Mouse (Mus musculus) hindbrain, embryonic 11.5 days (tissue): ENCODE measurements around the gene Ankmy1. TPM values are rescaled to one million over a fixed set of nuclear protein-coding genes. Genes with fewer than 3 reads are reported as not detected.

Experiments used
- ATAC-seq: fragments of 200-750 bp; cut with Nextera tagmentation; 2 replicates; pipeline ENCODE4 v1.8.0; 2017; ENCODE audit warnings: mild to moderate bottlenecking, moderate TSS enrichment, moderate library complexity; ENCODE audit not compliant: low FRiP score
- DNase-seq: peaks from one replicate; pipeline ENCODE4 v3.0.0-alpha.2; 2015; ENCODE audit warnings: low spot score
- H3K27ac ChIP-seq: fragments of 300-500 bp; sonication (generic); 2 replicates; pipeline ENCODE4 v1.5.1; 2014; ENCODE audit warnings: mild to moderate bottlenecking, low read depth, low read length
- H3K27me3 ChIP-seq: fragments of 300-500 bp; sonication (generic); 2 replicates; pipeline ENCODE4 v1.6.1; 2014; ENCODE audit warnings: mild to moderate bottlenecking, low read length, moderate library complexity, mixed read lengths; ENCODE audit not compliant: control insufficient read depth, insufficient read depth
- H3K36me3 ChIP-seq: fragments of 300-500 bp; sonication (generic); 2 replicates; pipeline ENCODE4 v1.6.1; 2014; ENCODE audit warnings: mild to moderate bottlenecking, low read length, moderate library complexity, mixed read lengths; ENCODE audit not compliant: control insufficient read depth, insufficient read depth
- H3K4me1 ChIP-seq: fragments of 300-500 bp; sonication (generic); replicated peaks from 2 replicates; pipeline ENCODE4 v1.6.1; 2014; ENCODE audit warnings: low read length, mixed read lengths; ENCODE audit not compliant: control insufficient read depth, insufficient read depth
- H3K4me2 ChIP-seq: fragments of 300-500 bp; sonication (generic); replicated peaks from 2 replicates; pipeline ENCODE4 v1.6.1; 2014; ENCODE audit warnings: mild to moderate bottlenecking, low read depth, low read length
- H3K4me3 ChIP-seq: fragments of 300-500 bp; sonication (generic); 2 replicates; pipeline ENCODE4 v1.5.1; 2014; ENCODE audit warnings: low read depth, low read length
- H3K9ac ChIP-seq: fragments of 300-500 bp; sonication (generic); 2 replicates; pipeline ENCODE4 v1.6.1; 2014; ENCODE audit warnings: low read depth, low read length
- H3K9me3 ChIP-seq: fragments of 300-500 bp; sonication (generic); 2 replicates; pipeline ENCODE4 v1.6.1; 2016; ENCODE audit warnings: low read length; ENCODE audit not compliant: control insufficient read depth
- WGBS: fragments of 180-500 bp; shearing (Covaris S2); extraction: QIAGEN DNeasy Blood & Tissue Kit; methylation state at CpG from one replicate; pipeline ENCODE4 v1.1.7; 2014; 5-methylcytosine and 5-hydroxymethylcytosine counted together
- polyA plus RNA-seq: library from polyadenylated mRNA; unstranded; fragments of >200 nt; fragmentation: Nextera tagmentation; extraction: Ambion mirVana; gene quantifications from 2 replicates; pipeline ENCODE4 v1.2.1, GENCODE M21; 2014

Gene Ankmy1
- polyA plus RNA-seq: 0.35 and 0.80 TPM in 2 replicates

DNA sequence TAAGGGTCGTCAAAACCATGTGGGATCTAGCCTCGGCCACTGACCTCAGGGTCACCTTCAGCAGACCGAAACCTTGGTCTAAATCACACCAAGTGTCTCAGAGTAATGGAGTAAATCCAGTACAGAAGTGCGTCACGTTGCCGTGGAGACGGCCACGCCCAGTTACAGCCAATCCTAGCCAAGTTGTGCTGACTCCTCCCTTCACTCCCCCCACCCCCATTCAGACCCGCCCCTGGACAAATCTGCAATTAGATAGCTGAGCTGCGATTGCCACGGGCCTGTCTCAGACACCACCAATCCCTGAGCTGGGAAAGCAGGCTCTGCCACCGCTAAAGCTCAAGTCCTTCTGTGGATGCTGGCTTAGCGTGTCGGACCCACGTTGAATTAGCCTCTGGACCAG is at the start of gene Ankmy1:
Ankmy1 (minus strand) TSS at position 121 of the 400 bp plus-strand sequence.
- WGBS: 3% methylated on average over 15 of the region's 15 CpGs
- Histone ChIP-seq H3K27ac (no peak within 1 kb of the TSS), H3K4me3 (peak within 1 kb of the TSS; percentile 21), H3K9me3 (no peaks in the 10 kb centered on the region), H3K4me2 (peak within 1 kb of the TSS; percentile 39), H3K27me3 (peaks cover 2% of the 10 kb centered on the region; the same call in 1 of the 2 replicates), H3K36me3 (no peaks in the 10 kb centered on the region), H3K4me1 (peaks cover 3% of the 10 kb centered on the region; the same call in 1 of the 2 replicates), H3K9ac (no peak within 1 kb of the TSS)
- DNase-seq (peak; percentile 81), ATAC-seq (peak; percentile 55)

DNA sequence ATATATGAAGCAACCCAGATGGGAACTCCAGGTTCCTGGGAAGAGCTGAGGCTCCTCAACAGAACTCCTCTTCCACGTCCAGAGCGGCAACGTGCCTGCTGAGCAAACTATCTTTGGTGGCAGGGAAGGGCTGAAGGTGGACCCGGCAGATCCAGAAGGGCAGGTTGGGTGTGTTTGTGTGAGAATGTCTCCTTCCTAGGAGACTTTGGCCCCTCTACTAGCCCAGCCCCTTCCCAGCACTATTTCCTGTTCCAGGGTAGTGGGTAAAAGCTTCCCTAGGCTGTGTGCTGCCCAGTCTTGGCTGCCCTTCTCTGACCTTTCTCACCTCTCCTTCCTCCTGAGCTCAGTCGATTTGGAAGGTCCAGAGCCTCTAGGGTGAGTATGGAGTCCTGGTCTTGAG is 47.9 kb upstream of the Ankmy1 start, which contains the start of gene Gpr35:
Gpr35 (plus strand) TSS at position 259 of the 400 bp plus-strand sequence.
- H3K4me1 ChIP-seq: no peaks in the 10 kb centered on the region
- no peak within 1 kb of the TSS for H3K4me3 ChIP-seq
- H3K27me3 ChIP-seq: no peaks in the 10 kb centered on the region
- no peak within 1 kb of the TSS for H3K4me2 ChIP-seq
- H3K9me3 ChIP-seq: no peaks in the 10 kb centered on the region
- DNase-seq: no peak
- no peak for ATAC-seq
- H3K36me3 ChIP-seq: no peaks in the 10 kb centered on the region
- no peak within 1 kb of the TSS for H3K9ac ChIP-seq
- 78% methylated on average over 5 of the region's 5 CpGs for WGBS
- no peak within 1 kb of the TSS for H3K27ac ChIP-seq

DNA sequence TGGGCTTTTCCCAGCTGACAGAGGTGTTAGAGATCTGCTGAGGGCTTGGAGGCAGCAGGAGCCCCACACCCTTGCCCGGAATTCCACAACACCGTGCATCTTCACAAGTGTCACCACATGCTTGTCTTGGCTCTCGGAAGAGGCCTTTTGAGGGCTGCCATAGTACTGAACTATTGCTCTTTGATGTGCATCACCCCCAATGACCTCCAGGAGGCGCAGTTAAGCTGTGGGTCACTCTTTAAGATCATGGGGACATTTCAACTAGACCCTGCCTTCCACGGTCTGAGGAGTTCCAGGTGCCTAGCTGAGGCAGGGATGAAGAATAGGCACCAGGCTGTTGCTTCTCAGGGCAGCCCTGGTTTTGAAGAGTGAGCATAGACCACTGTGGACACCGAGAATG is 46.7 kb upstream of the Ankmy1 start:
- no peak overlapping the region for H3K4me2 ChIP-seq
- ATAC-seq: no peak
- no peak overlapping the region for H3K27ac ChIP-seq
- H3K4me1 ChIP-seq: no peaks in the 10 kb centered on the region
- no peaks in the 10 kb centered on the region for H3K9me3 ChIP-seq
- 67% methylated on average over 6 of the region's 6 CpGs for WGBS
- H3K36me3 ChIP-seq: no peaks in the 10 kb centered on the region
- DNase-seq: peak; percentile 42
- H3K27me3 ChIP-seq: no peaks in the 10 kb centered on the region
- no peak overlapping the region for H3K9ac ChIP-seq
- no peak overlapping the region for H3K4me3 ChIP-seq

DNA sequence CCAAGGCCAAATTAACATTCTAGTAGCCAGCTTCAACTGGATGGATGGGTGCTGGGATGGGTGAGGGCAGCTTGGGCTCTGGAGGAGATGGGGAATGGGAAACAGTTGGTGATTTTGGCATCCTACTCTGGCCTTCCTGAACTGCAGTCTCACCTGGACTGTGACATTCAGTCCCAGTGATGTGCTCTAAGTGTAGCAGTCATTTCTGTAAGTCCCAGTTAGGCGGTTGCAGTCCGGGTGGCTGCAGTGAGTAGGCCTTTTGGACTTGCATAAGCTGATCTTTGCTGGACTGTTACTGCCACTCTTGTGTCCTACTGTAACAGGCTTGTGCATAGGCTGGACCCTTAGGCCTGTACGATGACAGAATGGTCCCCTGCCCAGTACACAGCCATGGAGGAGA is 45.3 kb upstream of the Ankmy1 start:
- no peaks in the 10 kb centered on the region for H3K4me1 ChIP-seq
- no peak for DNase-seq
- WGBS: 97% methylated on average over 3 of the region's 3 CpGs
- H3K4me3 ChIP-seq: no peak overlapping the region
- H3K9me3 ChIP-seq: no peaks in the 10 kb centered on the region
- no peak for ATAC-seq
- no peaks in the 10 kb centered on the region for H3K27me3 ChIP-seq
- no peak overlapping the region for H3K27ac ChIP-seq
- H3K36me3 ChIP-seq: no peaks in the 10 kb centered on the region
- no peak overlapping the region for H3K9ac ChIP-seq
- H3K4me2 ChIP-seq: no peak overlapping the region

DNA sequence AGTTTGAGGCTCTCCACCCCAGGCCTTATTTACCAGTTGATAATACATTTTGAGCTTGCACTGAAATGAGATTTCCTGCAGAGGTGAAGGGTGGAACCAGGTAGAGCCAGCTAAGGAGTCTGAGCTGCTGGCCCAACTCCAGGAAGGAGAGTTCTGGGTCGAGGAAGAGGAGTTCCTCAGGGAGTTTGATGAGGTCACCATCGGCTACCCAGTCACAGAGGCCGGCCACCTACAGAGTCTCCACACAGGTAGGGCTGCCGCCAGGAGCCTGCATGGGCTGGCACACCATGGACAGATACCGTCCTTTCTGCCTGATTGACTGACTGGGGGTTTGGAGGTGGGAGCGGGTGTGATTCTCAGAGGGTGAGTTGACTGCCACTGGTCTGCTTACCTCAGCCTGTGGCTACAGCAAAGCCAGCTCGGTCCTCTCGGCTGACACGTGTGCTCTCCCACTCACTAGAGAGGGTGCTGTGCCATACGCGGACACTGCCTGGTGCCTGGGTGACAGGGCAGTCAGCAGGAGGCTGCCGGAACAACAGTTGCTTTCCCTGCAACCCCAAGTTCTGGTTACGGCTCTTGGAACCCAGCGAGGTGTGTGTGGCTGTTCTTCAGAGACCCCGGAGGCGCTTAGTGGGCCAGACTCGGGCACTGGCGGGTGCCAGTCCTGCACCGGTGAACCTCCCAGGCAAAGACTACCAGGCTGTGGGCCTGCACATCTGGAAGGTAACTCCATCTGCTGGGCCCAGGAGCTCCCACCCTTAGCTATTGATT is 40.7 kb upstream of the Ankmy1 start:
- H3K36me3 ChIP-seq: 0 out of 2 replicates have a peak, but pooled peaks cover 6% of the 10 kb centered on the region

DNA sequence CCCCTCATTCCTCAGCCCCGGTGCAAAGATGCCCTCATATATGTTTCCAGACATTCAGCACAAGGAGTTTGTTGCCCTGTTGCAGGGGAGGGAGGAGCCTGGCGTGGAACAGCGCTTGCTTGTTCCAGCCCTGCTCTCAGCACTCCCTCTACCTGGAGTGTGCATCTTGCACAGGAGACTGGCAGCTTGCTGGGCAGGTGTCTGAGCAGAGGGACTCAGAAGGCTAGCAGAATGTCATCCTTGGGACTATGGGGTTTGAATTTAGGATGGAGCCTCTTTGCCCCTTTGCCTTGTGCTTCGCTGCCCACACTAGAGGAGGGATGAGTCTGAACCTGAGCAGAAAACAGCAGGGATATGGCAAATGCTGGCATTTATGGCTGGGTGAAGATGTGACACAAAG is 37.0 kb upstream of the Ankmy1 start:
- H3K27ac ChIP-seq: no peak overlapping the region
- no peaks in the 10 kb centered on the region for H3K9me3 ChIP-seq
- WGBS: 90% methylated on average over 4 of the region's 4 CpGs
- no peak overlapping the region for H3K9ac ChIP-seq
- DNase-seq (no peak), ATAC-seq (no peak)
- no peaks in the 10 kb centered on the region for H3K4me1 ChIP-seq
- H3K36me3 ChIP-seq: 0 out of 2 replicates have a peak, but pooled peaks cover 6% of the 10 kb centered on the region
- no peak overlapping the region for H3K4me2 ChIP-seq
- H3K27me3 ChIP-seq: no peaks in the 10 kb centered on the region
- H3K4me3 ChIP-seq: no peak overlapping the region

More for the DNA sequence above, 40.7 kb upstream of the Ankmy1 start:
- H3K27ac ChIP-seq: no peak overlapping the region
- DNase-seq (no peak), ATAC-seq (no peak)
- H3K4me2 ChIP-seq: no peak overlapping the region
- no peak overlapping the region for H3K9ac ChIP-seq
- H3K4me1 ChIP-seq: no peaks in the 10 kb centered on the region
- H3K9me3 ChIP-seq: no peaks in the 10 kb centered on the region
- H3K4me3 ChIP-seq: no peak overlapping the region
- WGBS: 91% methylated on average over 19 of the region's 19 CpGs
- H3K27me3 ChIP-seq: no peaks in the 10 kb centered on the region

DNA sequence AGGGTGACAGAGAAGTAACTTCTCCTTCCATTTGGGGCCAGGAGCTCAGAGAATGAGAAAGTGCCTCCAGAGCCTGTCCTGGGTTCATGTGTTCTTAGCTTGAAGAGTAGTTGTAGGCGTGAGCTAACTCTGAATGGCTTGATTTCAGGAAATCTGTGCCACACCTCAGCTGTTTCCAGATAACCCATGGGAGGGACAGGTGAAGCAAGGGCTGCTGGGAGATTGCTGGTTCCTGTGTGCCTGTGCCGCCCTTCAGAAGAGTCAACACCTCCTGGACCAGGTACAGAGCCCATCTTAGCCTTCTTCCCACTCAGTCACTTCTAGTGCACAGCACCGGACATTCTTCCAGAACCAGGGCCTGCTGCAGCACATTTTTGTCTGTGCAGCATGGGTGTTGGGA is 35.1 kb upstream of the Ankmy1 start:
- ATAC-seq: no peak
- 90% methylated on average over 3 of the region's 3 CpGs for WGBS

DNA sequence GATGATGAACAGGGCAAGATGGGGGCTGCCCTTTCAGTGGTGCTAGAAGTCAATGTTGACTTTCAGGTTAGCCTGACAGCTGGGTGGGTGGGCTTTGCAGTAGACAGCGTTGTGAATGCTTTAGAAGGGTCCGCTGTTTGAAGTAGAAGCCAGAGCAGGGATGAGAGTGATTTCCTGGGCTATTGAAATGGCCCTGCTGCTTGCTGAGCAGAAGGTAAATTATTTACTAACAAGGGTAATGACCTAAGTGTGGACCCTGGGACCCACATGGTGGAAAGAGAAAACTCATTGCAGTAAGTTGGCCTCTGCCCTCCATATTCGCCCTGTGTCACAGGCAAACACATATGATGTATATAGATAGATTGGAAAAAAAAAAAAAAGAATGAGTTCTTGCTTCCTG is 33.8 kb upstream of the Ankmy1 start:
- Histone ChIP-seq H3K36me3 (0 out of 2 replicates have a peak, but pooled peaks cover 4% of the 10 kb centered on the region), H3K4me2 (no peak overlapping the region; the same call in 1 of the 2 replicates), H3K4me3 (no peak overlapping the region), H3K27ac (no peak overlapping the region), H3K9ac (no peak overlapping the region), H3K9me3 (no peaks in the 10 kb centered on the region), H3K4me1 (no peaks in the 10 kb centered on the region), H3K27me3 (no peaks in the 10 kb centered on the region)
- ATAC-seq: no peak
- no peak for DNase-seq
- WGBS: 75% methylated on average over 3 of the region's 3 CpGs

More for the DNA sequence above, 35.1 kb upstream of the Ankmy1 start:
- Histone ChIP-seq H3K27ac (no peak overlapping the region), H3K4me3 (no peak overlapping the region), H3K9ac (no peak overlapping the region), H3K4me2 (no peak overlapping the region), H3K9me3 (no peaks in the 10 kb centered on the region), H3K36me3 (0 out of 2 replicates have a peak, but pooled peaks cover 6% of the 10 kb centered on the region), H3K27me3 (no peaks in the 10 kb centered on the region), H3K4me1 (no peaks in the 10 kb centered on the region)
- no peak for DNase-seq

DNA sequence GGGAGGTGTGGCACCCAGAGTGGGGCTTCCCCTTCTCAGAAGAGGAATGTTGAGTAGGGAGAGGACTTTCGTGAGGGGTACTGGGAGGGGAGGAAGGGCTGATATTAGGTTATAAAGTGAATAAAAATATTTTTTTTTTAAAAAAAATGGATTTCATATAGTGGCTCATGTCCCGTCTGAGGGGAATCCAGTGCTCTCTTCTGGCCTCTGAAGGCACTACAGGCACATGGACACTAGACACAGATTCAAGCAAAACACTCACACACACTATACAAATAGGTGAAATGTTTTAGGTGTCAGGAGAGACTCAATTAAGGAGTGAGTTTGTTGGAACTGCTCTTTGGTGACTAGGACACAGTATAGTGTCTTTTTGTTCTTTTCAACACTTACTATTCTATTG is 33.3 kb upstream of the Ankmy1 start:
- 61% methylated on average over 2 of the region's 2 CpGs for WGBS
- no peak overlapping the region for H3K27ac ChIP-seq
- H3K27me3 ChIP-seq: no peaks in the 10 kb centered on the region
- peak overlapping the region; percentile 72 for H3K4me3 ChIP-seq
- H3K36me3 ChIP-seq: 0 out of 2 replicates have a peak, but pooled peaks cover 2% of the 10 kb centered on the region
- peak overlapping the region; percentile 72 for H3K4me2 ChIP-seq
- DNase-seq (no peak), ATAC-seq (no peak)
- H3K9me3 ChIP-seq: no peaks in the 10 kb centered on the region
- no peak overlapping the region for H3K9ac ChIP-seq
- H3K4me1 ChIP-seq: no peaks in the 10 kb centered on the region
